Mouse (Mus musculus) c-Kit-positive CD71-positive TER-119-positive erythroid progenitor cells, embryonic 14.5 days (primary cell): ENCODE data around the gene Eps15l1.
A peak's percentile ranks its signal among the peaks of the same experiment; 100 is the strongest.

Experiments
- DNase-seq: peaks from one replicate; pipeline ENCODE4 v3.0.0-alpha.2; 2013; ENCODE audit warnings: low spot score

Gene Eps15l1

GRCm38 (mm10) chr8:72319921-72320802, 101.1 kb downstream of the Eps15l1 start:
- no peak for DNase-seq

DNA sequence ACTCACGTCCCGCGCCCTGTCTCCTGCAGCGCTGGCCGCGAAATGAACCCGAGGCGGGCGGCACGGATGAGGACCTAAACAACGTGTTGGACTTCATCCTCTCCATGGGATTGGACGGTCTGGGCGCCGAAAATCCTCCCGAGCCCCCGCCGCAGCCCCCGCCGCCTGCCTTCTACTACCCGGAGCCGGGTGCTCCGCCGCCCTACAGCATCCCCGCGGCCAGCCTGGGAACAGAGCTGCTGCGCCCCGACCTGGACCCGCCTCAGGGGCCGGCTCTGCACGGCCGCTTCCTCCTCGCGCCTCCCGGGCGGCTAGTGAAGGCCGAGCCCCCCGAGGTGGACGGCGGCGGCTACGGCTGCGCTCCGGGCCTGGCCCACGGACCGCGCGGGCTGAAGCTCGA, 101.9 kb downstream of the Eps15l1 start:
- DNase-seq: no peak

DNA sequence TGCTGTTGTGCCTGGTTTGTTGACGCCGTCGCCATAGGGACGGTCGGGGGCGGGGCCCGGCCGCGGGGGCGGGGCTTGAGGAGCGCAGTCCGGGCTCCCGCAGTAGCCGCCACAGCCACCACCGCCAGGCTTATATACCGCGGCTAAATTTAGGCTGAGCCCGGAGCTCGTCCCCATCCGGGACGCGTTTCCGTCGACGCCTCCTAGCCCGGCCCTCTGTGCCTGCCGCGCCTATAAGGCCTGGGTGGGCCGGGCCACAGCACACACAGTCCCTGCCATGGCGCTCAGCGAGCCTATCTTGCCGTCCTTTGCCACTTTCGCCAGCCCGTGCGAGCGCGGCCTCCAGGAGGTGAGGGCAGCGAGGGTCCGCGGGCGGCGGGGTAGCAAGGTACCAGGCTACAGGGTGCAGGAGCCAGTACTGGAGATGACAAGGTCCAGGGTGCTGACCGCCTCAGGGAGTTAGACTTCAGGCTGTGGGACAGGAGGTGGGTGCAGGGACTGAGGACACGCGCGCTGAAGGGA, 102.4 kb downstream of the Eps15l1 start, which contains the start of gene Klf2:
Klf2 (plus strand) TSS at position 233 of the 522 bp plus-strand sequence.
- DNase-seq: peak; percentile 74

- no peak for DNase-seq
Measured at GRCm38 (mm10) chr8:72317741-72318301, 103.4 kb downstream of the Eps15l1 start.

DNA sequence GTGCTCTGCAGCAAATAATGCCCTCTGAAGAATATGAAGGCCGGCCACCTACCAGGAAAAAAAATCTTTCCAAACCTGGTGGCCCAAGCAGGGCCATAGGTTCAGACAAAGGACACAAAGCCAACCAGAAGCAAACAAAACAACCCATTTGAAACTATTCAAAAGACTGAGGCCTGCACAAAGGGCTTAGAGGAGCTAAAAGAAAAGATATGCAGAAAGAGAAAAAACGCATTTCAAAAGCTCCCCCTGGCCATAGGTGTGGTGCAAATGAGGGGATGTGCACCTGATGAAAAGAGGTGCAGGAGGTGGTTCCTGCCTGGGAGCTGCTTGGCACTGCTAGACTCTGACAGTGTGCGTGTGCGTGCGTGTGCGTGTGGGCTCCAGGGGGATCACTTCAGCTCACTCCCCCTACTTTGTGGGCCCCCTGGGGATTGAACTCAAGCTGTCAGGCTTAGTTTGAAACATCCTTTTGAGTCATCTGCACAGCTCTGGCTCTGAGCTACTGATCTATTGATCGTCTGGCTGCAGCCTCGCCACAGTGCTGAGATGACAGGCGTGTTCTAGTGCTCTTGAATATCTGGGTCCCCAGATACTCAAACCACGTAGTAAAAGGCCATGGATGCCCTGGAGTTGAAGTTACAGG, 105.1 kb downstream of the Eps15l1 start:
- DNase-seq: no peak

- DNase-seq: no peak
Measured at GRCm38 (mm10) chr8:72312926-72313518, 108.2 kb downstream of the Eps15l1 start.

DNA sequence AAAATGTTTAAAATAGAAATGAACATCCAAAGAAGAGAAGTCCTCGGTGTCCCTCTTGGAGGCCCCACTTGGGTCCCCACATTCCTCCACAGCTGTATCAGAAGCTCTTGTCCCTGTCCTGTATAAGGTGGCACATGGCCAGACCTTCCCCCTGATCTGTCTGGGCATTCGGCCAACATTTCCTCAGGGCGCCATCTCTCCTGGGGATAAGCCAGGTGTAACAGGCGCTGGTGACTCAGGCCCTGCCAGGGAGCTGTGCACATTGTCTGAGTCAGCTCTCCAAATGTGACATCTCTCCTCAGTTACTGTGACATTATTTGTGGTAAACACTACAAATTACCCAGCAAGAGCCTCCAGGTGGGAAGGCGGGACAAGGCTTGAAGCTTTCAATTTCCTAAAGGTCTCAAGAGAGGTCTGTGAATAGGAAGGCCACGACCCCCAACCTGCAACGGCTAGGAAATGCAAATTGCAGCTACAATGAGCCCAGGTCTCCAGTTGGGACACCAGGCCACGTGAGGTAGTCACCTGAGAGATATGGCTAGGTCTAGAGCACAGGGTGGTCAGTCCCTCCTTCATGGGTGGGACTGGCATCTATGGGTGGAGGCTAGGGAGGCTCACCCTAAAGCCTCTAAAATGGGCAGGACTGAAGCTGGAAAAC, 110.3 kb downstream of the Eps15l1 start:
- no peak for DNase-seq

- no peak for DNase-seq
Measured at GRCm38 (mm10) chr8:72308276-72308675, 113.0 kb downstream of the Eps15l1 start.

DNA sequence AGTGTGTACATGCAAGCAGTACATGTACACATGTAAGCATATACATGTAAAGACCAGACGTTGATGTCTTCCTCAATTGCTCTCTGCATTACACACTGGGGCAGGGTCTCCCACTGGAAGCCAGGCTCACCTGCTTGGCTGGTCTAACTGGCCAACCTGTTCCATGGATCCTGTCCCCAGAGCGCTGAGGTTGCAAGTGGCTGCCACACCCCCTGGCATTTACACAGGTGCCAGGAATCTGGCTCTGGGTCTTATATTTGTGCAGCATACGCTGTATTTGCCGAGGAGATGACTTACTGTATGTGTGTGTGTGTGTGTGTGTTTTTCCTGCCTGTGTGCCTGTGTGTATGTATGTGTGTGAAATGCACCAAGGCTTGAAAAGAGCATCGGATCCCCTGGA, 114.3 kb downstream of the Eps15l1 start:
- DNase-seq: no peak

DNA sequence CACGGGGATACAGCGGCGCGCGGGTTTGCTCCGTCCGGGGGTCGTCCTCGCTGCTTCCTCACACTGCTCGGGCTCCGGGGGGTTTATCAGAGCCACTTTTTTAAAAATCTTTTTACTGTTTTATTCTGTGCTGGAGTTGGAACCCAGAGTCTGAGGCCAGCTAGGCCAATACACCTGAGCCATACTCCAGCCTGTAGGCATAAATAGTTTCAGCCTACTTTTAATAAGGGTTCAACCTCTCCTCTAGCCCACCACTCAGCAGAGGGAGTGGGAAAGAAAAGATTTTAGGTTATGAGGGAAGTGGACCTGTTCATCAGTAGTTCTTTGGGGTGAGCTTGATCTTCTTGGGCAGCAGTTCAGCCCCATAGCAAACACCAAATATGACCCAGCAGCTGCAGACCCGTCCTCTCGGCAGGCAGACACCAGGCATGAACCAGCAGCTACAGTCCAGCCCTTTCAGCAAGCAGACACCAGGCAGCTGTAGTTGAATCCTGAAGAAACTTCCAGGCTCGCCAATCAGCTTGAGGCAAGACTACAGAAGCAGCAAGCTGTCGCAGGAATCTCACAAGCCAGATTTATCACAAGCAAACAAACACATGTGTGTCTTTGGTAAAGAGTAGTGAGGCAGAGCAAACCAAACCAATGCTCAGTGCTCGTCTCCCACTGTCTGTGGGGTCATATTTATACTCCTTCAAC, 115.9 kb downstream of the Eps15l1 start, which contains the start of gene Gm10282:
Gm10282 (minus strand) TSS at position 51 of the 696 bp plus-strand sequence.
- no peak for DNase-seq

DNA sequence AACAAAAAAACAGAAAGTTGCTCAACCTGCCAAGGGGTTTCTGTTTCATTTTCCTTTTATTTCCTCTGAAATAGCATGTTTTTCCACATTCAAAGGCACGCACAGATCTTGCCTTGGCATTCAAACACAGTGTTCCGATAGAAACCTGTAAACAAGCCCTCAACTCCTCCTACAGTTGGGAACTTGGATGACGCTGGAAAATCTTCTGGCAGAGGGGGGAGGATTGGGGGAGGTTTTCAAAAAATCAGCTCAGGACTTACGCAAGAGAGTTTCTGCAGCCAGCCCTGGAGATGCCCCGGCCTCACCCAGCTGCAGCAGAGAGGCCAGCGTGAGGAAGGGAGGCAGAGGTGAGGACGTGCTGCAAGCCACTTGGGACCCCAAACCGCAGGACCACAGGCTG, 117.6 kb downstream of the Eps15l1 start:
- DNase-seq: no peak

GRCm38 (mm10) chr8:72302986-72303612, 118.2 kb downstream of the Eps15l1 start:
- DNase-seq: no peak

- DNase-seq: no peak
Measured at GRCm38 (mm10) chr8:72301497-72301896, 119.8 kb downstream of the Eps15l1 start.

- no peak for DNase-seq
Measured at GRCm38 (mm10) chr8:72300654-72301400, 120.4 kb downstream of the Eps15l1 start.

DNA sequence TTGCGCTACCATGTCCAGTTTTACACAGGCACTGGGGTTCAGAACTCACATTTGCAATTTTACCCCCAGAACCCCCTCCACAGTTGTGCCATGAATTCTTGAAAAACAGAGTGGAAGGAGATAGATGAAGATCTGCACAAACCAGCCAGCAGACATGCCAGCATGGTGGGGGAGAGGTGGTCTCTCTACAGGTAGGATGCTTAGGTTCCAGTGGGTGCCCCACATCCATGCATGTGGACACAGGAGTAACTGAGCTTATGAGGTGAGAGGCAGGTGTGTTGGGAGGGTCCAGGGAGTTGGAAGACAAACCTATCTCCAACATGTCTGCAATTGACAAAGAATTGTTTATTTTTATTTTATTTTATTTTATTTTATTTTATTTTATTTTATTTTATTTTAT, 122.3 kb downstream of the Eps15l1 start:
- DNase-seq: no peak

- DNase-seq: no peak
Measured at GRCm38 (mm10) chr8:72296561-72296960, 124.7 kb downstream of the Eps15l1 start.

DNA sequence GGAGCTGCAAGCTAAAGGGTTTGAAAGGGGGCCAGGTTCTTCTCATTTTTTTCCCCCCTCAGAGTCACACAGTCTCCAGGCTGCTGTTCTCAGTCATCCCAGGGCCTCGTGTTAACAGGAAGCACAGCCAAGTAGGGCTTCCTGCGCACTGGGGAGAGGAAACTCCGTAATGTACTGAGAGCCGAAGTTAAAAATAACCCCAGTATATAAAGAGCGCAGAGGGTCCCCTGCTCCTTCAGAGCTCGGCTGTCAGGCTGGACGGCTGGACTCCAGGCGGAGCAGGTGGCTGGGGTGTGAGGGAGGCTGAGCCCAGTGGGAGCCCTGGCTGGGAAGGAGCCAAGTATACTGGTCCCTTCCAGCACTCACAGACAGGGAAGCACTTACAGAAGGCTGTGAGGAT, 125.6 kb downstream of the Eps15l1 start:
- no peak for DNase-seq

DNA sequence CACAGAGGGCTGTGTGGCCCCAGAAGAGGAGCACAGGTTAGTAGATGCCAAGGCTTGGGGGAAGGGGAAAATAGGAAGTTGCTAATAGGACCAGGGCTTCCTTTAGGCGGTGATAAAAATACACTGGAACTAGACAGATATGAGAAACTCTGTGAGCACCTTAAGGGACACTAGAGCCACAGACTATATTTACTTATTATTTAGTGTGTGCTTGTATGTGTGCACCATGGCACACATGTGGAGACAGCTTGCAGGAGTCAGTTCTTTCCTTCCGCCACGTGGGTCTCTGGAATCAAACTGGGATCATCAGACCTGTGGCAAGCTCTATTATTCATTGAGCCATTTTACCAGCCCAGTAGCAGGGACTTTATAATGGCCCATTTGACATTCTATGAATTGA, 126.1 kb downstream of the Eps15l1 start:
- DNase-seq: no peak

DNA sequence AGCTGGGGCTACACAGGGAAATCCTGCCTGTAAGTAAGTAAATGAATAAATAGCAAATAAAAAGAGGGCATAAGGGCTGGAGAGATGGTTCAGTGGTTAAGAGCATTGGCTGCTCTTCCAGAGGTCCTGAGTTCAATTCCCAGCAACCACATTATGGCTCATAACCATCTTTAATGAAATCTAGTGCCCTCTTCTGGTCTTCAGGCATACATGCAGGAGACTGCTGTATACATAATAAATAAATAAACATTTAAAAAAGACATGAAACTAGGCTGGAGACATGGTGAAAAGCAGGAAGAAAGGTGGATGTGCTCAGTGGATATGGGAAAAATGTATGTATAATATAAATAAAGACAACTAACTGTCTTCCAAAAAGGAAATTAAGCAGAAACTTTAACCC, 128.0 kb downstream of the Eps15l1 start:
- no peak for DNase-seq

- no peak for DNase-seq
Measured at GRCm38 (mm10) chr8:72291104-72291503, 130.2 kb downstream of the Eps15l1 start.
